Mouse (Mus musculus): ENCODE results near the gene Shisa4.
A peak's percentile ranks its signal among the peaks of the same experiment; 100 is the strongest.

Shisa4 gene

GRCm38 (mm10) chr1:135367005-135367404 is 8.0 kb downstream of the Shisa4 start:
- no peak for DNase-seq (ENCODE audit: extremely low spot score, low spot score)

- no peak for DNase-seq (ENCODE audit: extremely low spot score, low spot score)
These were observed 8.7 kb downstream of the Shisa4 start for GRCm38 (mm10) chr1:135366380-135366779.

- DNase-seq (ENCODE audit: extremely low spot score, low spot score): no peak
These were observed 11.6 kb downstream of the Shisa4 start for GRCm38 (mm10) chr1:135363446-135363845.

GRCm38 (mm10) chr1:135362115-135362514 is 12.9 kb downstream of the Shisa4 start:
- no peak for DNase-seq (ENCODE audit: extremely low spot score, low spot score)

- DNase-seq (ENCODE audit: extremely low spot score, low spot score): no peak
These were observed 13.5 kb downstream of the Shisa4 start for GRCm38 (mm10) chr1:135361491-135361890.

GRCm38 (mm10) chr1:135359071-135359470 is 16.0 kb downstream of the Shisa4 start:
- no peak for DNase-seq (ENCODE audit: extremely low spot score, low spot score)

GRCm38 (mm10) chr1:135351953-135352352 is 23.1 kb downstream of the Shisa4 start:
- DNase-seq (ENCODE audit: extremely low spot score, low spot score): no peak

- no peak for DNase-seq (ENCODE audit: extremely low spot score, low spot score)
These were observed 27.4 kb downstream of the Shisa4 start for GRCm38 (mm10) chr1:135347498-135348169.

- no peak for DNase-seq (ENCODE audit: extremely low spot score, low spot score)
These were observed 28.1 kb downstream of the Shisa4 start for GRCm38 (mm10) chr1:135346891-135347290.

GRCm38 (mm10) chr1:135344026-135344425 is 31.0 kb downstream of the Shisa4 start:
- no peak for DNase-seq (ENCODE audit: extremely low spot score, low spot score)

- DNase-seq (ENCODE audit: extremely low spot score, low spot score): no peak
These were observed 33.1 kb downstream of the Shisa4 start for GRCm38 (mm10) chr1:135341947-135342346.

- no peak for DNase-seq (ENCODE audit: extremely low spot score, low spot score)
These were observed 44.5 kb downstream of the Shisa4 start for GRCm38 (mm10) chr1:135330578-135330977.

GRCm38 (mm10) chr1:135328368-135328767 is 46.7 kb downstream of the Shisa4 start:
- DNase-seq (ENCODE audit: extremely low spot score, low spot score): no peak

GRCm38 (mm10) chr1:135325934-135326333 is 49.1 kb downstream of the Shisa4 start:
- no peak for DNase-seq (ENCODE audit: extremely low spot score, low spot score)

GRCm38 (mm10) chr1:135324571-135324970 is 50.5 kb downstream of the Shisa4 start, which contains the start of gene Lmod1:
Gene Lmod1, plus strand, starts transcription at chr1:135324807.
- DNase-seq (ENCODE audit: extremely low spot score, low spot score): peak; percentile 66

- DNase-seq (ENCODE audit: extremely low spot score, low spot score): no peak
These were observed 51.6 kb downstream of the Shisa4 start for GRCm38 (mm10) chr1:135323367-135323901.
